Mouse (Mus musculus): ENCODE measurements around the gene Zfp366. TPM values are rescaled to one million over a fixed set of nuclear protein-coding genes. Genes with fewer than 3 reads are reported as not detected.

The Zfp366 gene
- polyA plus RNA-seq, 1 experiment = 2.3 TPM

GRCm38 (mm10) chr13:99201647-99202574 is 17.3 kb downstream of the Zfp366 start:
- Histone ChIP-seq H3K27ac (ENCODE audit: insufficient read depth, low read length) (no peak overlapping the region), H3K4me3 (ENCODE audit: insufficient read depth, low read length) (no peak overlapping the region), H3K4me1 (ENCODE audit: control insufficient read depth, insufficient read depth, low read length) (no peaks in the 10 kb centered on the region)
- TF ChIP-seq CTCF (IDR thresholded peaks at IDR 0.05; ENCODE audit: extremely low read depth, insufficient read depth, low read length) (no peak), POLR2A (IDR thresholded peaks at IDR 0.05; ENCODE audit: extremely low read depth, insufficient read depth, low read length) (no peak)

- no peak overlapping the region for H3K4me3 ChIP-seq (ENCODE audit: insufficient read depth, low read length)
- no peak overlapping the region for H3K27ac ChIP-seq (ENCODE audit: insufficient read depth, low read length)
- TF ChIP-seq POLR2A (IDR thresholded peaks at IDR 0.05; ENCODE audit: extremely low read depth, insufficient read depth, low read length) (no peak), CTCF (IDR thresholded peaks at IDR 0.05; ENCODE audit: extremely low read depth, insufficient read depth, low read length) (no peak)
- no peaks in the 10 kb centered on the region for H3K4me1 ChIP-seq (ENCODE audit: control insufficient read depth, insufficient read depth, low read length)
Observed at GRCm38 (mm10) chr13:99207214-99207613, 22.6 kb downstream of the Zfp366 start.

- Histone ChIP-seq H3K4me3 (ENCODE audit: insufficient read depth, low read length) (no peak overlapping the region), H3K4me1 (ENCODE audit: control insufficient read depth, insufficient read depth, low read length) (no peaks in the 10 kb centered on the region)
- TF ChIP-seq POLR2A (IDR thresholded peaks at IDR 0.05; ENCODE audit: extremely low read depth, insufficient read depth, low read length) (no peak), CTCF (IDR thresholded peaks at IDR 0.05; ENCODE audit: extremely low read depth, insufficient read depth, low read length) (no peak)
Observed at GRCm38 (mm10) chr13:99209859-99210258, 25.2 kb downstream of the Zfp366 start.

GRCm38 (mm10) chr13:99210837-99211236 is 26.2 kb downstream of the Zfp366 start:
- no peak for TF ChIP-seq POLR2A (IDR thresholded peaks at IDR 0.05; ENCODE audit: extremely low read depth, insufficient read depth, low read length)
- no peak for TF ChIP-seq CTCF (IDR thresholded peaks at IDR 0.05; ENCODE audit: extremely low read depth, insufficient read depth, low read length)
- no peaks in the 10 kb centered on the region for H3K4me1 ChIP-seq (ENCODE audit: control insufficient read depth, insufficient read depth, low read length)
- no peak overlapping the region for H3K4me3 ChIP-seq (ENCODE audit: insufficient read depth, low read length)
- H3K27ac ChIP-seq (ENCODE audit: insufficient read depth, low read length) = no peak overlapping the region

More at GRCm38 (mm10) chr13:99209859-99210258, 25.2 kb downstream of the Zfp366 start:
- no peak overlapping the region for H3K27ac ChIP-seq (ENCODE audit: insufficient read depth, low read length)

- no peaks in the 10 kb centered on the region for H3K4me1 ChIP-seq (ENCODE audit: control insufficient read depth, insufficient read depth, low read length)
- H3K27ac ChIP-seq (ENCODE audit: insufficient read depth, low read length) = no peak overlapping the region
- TF ChIP-seq CTCF (IDR thresholded peaks at IDR 0.05; ENCODE audit: extremely low read depth, insufficient read depth, low read length) (no peak), POLR2A (IDR thresholded peaks at IDR 0.05; ENCODE audit: extremely low read depth, insufficient read depth, low read length) (no peak)
- H3K4me3 ChIP-seq (ENCODE audit: insufficient read depth, low read length) = no peak overlapping the region
Observed at GRCm38 (mm10) chr13:99212976-99213375, 28.4 kb downstream of the Zfp366 start.

- H3K4me1 ChIP-seq (ENCODE audit: control insufficient read depth, insufficient read depth, low read length) = no peaks in the 10 kb centered on the region
- TF ChIP-seq CTCF (IDR thresholded peaks at IDR 0.05; ENCODE audit: extremely low read depth, insufficient read depth, low read length) (no peak), POLR2A (IDR thresholded peaks at IDR 0.05; ENCODE audit: extremely low read depth, insufficient read depth, low read length) (no peak)
Observed at GRCm38 (mm10) chr13:99216005-99216404, 31.4 kb downstream of the Zfp366 start.

GRCm38 (mm10) chr13:99217984-99218383 is 33.4 kb downstream of the Zfp366 start:
- no peak for TF ChIP-seq CTCF (IDR thresholded peaks at IDR 0.05; ENCODE audit: extremely low read depth, insufficient read depth, low read length)
- TF ChIP-seq POLR2A (IDR thresholded peaks at IDR 0.05; ENCODE audit: extremely low read depth, insufficient read depth, low read length) = no peak
- Histone ChIP-seq H3K4me1 (ENCODE audit: control insufficient read depth, insufficient read depth, low read length) (no peaks in the 10 kb centered on the region), H3K4me3 (ENCODE audit: insufficient read depth, low read length) (no peak overlapping the region), H3K27ac (ENCODE audit: insufficient read depth, low read length) (no peak overlapping the region)

More at GRCm38 (mm10) chr13:99216005-99216404, 31.4 kb downstream of the Zfp366 start:
- Histone ChIP-seq H3K4me3 (ENCODE audit: insufficient read depth, low read length) (no peak overlapping the region), H3K27ac (ENCODE audit: insufficient read depth, low read length) (no peak overlapping the region)

GRCm38 (mm10) chr13:99219586-99219985 is 35.0 kb downstream of the Zfp366 start:
- TF ChIP-seq CTCF (IDR thresholded peaks at IDR 0.05; ENCODE audit: extremely low read depth, insufficient read depth, low read length) (no peak), POLR2A (IDR thresholded peaks at IDR 0.05; ENCODE audit: extremely low read depth, insufficient read depth, low read length) (no peak)
- Histone ChIP-seq H3K4me1 (ENCODE audit: control insufficient read depth, insufficient read depth, low read length) (no peaks in the 10 kb centered on the region), H3K27ac (ENCODE audit: insufficient read depth, low read length) (no peak overlapping the region), H3K4me3 (ENCODE audit: insufficient read depth, low read length) (no peak overlapping the region)

- TF ChIP-seq CTCF (IDR thresholded peaks at IDR 0.05; ENCODE audit: extremely low read depth, insufficient read depth, low read length) = no peak
- TF ChIP-seq POLR2A (IDR thresholded peaks at IDR 0.05; ENCODE audit: extremely low read depth, insufficient read depth, low read length) = no peak
- Histone ChIP-seq H3K4me1 (ENCODE audit: control insufficient read depth, insufficient read depth, low read length) (no peaks in the 10 kb centered on the region), H3K4me3 (ENCODE audit: insufficient read depth, low read length) (no peak overlapping the region), H3K27ac (ENCODE audit: insufficient read depth, low read length) (no peak overlapping the region)
Observed at GRCm38 (mm10) chr13:99221996-99222395, 37.4 kb downstream of the Zfp366 start.

- TF ChIP-seq POLR2A (IDR thresholded peaks at IDR 0.05; ENCODE audit: extremely low read depth, insufficient read depth, low read length) = no peak
- no peak for TF ChIP-seq CTCF (IDR thresholded peaks at IDR 0.05; ENCODE audit: extremely low read depth, insufficient read depth, low read length)
- Histone ChIP-seq H3K27ac (ENCODE audit: insufficient read depth, low read length) (no peak overlapping the region), H3K4me3 (ENCODE audit: insufficient read depth, low read length) (no peak overlapping the region), H3K4me1 (ENCODE audit: control insufficient read depth, insufficient read depth, low read length) (no peaks in the 10 kb centered on the region)
Observed at GRCm38 (mm10) chr13:99222476-99222875, 37.9 kb downstream of the Zfp366 start.

Data from cortical plate, adult 2 months (tissue).